Mouse (Mus musculus): Measurements from ENCODE around the gene Slc36a4.

DNA sequence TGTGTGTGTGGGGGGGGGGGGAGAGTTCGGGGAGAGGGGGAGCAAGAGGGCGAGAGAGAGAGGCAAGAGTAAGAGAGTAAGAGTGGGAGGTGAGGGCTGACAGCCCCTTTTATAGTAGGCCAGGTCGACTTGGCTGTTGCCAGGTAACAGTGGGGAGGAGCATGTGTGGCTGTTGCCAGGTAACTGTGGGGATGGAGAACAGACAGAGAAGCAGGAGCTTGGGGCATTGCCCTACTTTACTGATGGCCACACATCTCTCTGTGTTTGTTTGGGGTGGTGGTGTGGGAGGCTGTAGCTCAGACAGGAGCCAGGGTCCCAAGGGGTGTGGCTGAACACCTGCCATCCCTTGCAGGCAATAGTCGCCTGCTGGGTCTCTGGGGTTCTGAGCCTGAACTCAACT is 63.9 kb downstream of the Slc36a4 start:
- TF ChIP-seq POLR2A (IDR thresholded peaks at IDR 0.05; ENCODE audit: insufficient read depth, low read depth, low read length) (no peak), CTCF (IDR thresholded peaks at IDR 0.05; ENCODE audit: insufficient read depth, low read depth, low read length) (no peak)
